Mouse (Mus musculus) kidney, adult 2 months (tissue): ENCODE data around the gene Rbbp7.

Experiments used
- CTCF ChIP-seq: fragments of 200-500 bp; conservative IDR thresholded peaks from 2 replicates; pipeline ENCODE4 v1.5.1; 2011; ENCODE audit warnings: low read depth, mild to moderate bottlenecking, control low read depth, low read length, moderate library complexity, mixed read lengths; ENCODE audit not compliant: insufficient read depth, insufficient read length
- POLR2A ChIP-seq: fragments of 200-500 bp; IDR thresholded peaks from one replicate; pipeline ENCODE4 v1.6.1; 2011; ENCODE audit warnings: low read depth, low read length, control low read depth

GRCm38 (mm10) chrX:162717837-162718236 is 42.4 kb upstream of the Rbbp7 start:
- TF ChIP-seq CTCF = peak; percentile 46
- no peak for TF ChIP-seq POLR2A
